Mouse (Mus musculus) forebrain, embryonic 11.5 days (tissue): ENCODE results near the gene Gm21833. TPM values are rescaled to one million over a fixed set of nuclear protein-coding genes. Genes with fewer than 3 reads are reported as not detected.
"Not testable (repeated sequence)": the region's sequence is repeated elsewhere in the genome, so short reads cannot be mapped to it uniquely, and the experiment has no call there.

ENCODE experiments used
- ATAC-seq: fragments of 200-750 bp; cut with Nextera tagmentation; replicated peaks from 2 replicates; pipeline ENCODE4 v1.8.0; 2017; ENCODE audit warnings: moderate TSS enrichment; ENCODE audit not compliant: low FRiP score
- DNase-seq: peaks from one replicate; pipeline ENCODE4 v3.0.0-alpha.2; 2017; ENCODE audit warnings: low spot score
- H3K27ac ChIP-seq: fragments of 300-500 bp; sonication (generic); 2 replicates; pipeline ENCODE4 v1.5.1; 2014; ENCODE audit warnings: low read depth, low read length
- H3K27me3 ChIP-seq: fragments of 300-500 bp; sonication (generic); 2 replicates; pipeline ENCODE4 v1.6.1; 2014; ENCODE audit warnings: mild to moderate bottlenecking, low read length, mixed read lengths; ENCODE audit not compliant: control insufficient read depth, insufficient read depth
- H3K36me3 ChIP-seq: fragments of 300-500 bp; sonication (generic); 2 replicates; pipeline ENCODE4 v1.6.1; 2014; ENCODE audit warnings: mild to moderate bottlenecking, low read length, moderate library complexity, mixed read lengths; ENCODE audit not compliant: control insufficient read depth, insufficient read depth
- H3K4me1 ChIP-seq: fragments of 300-500 bp; sonication (generic); replicated peaks from 2 replicates; pipeline ENCODE4 v1.6.1; 2014; ENCODE audit warnings: low read length, mixed read lengths; ENCODE audit not compliant: control insufficient read depth, insufficient read depth
- H3K4me2 ChIP-seq: fragments of 300-500 bp; sonication (generic); 2 replicates; pipeline ENCODE4 v1.6.1; 2014; ENCODE audit warnings: low read depth, mild to moderate bottlenecking, low read length, moderate library complexity, mixed read lengths; ENCODE audit not compliant: severe bottlenecking
- H3K4me3 ChIP-seq: fragments of 300-500 bp; sonication (generic); 2 replicates; pipeline ENCODE4 v1.5.1; 2014; ENCODE audit warnings: low read depth, low read length
- H3K9ac ChIP-seq: fragments of 300-500 bp; sonication (generic); 2 replicates; pipeline ENCODE4 v1.6.1; 2014; ENCODE audit warnings: low read length
- H3K9me3 ChIP-seq: fragments of 300-500 bp; sonication (generic); 2 replicates; pipeline ENCODE4 v1.6.1; 2016; ENCODE audit warnings: low read length, mixed read lengths; ENCODE audit not compliant: control insufficient read depth
- WGBS: fragments of 180-500 bp; shearing (Covaris S2); extraction: QIAGEN DNeasy Blood & Tissue Kit; methylation state at CpG from one replicate; pipeline ENCODE4 v1.1.7; 2014; 5-methylcytosine and 5-hydroxymethylcytosine counted together
- polyA plus RNA-seq: library from polyadenylated mRNA; unstranded; fragments of >200 nt; fragmentation: Nextera tagmentation; extraction: Ambion mirVana; gene quantifications from 2 replicates; pipeline ENCODE4 v1.2.1, GENCODE M21; 2014

Gm21833 gene
- polyA plus RNA-seq: not detected in 2 replicates

DNA sequence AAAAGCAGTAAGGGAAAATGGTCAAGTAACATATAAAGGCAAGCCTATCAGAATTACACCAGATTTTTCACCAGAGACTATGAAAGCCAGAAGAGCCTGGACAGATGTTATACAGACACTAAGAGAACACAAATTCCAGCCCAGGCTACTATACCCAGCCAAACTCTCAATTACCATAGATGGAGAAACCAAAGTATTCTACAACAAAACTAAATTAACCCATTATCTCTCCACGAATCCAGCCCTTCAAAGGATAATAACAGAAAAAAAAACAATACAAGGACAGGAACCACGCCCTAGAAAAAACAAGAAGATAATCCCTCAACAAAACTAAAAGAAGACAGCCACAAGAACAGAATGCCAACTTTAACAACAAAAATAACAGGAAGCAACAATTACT lies at the start of gene Gm21833:
Gm21833 (plus strand) TSS at position 301 of the 400 bp plus-strand sequence.
- H3K27me3 ChIP-seq, DNase-seq, H3K4me3 ChIP-seq, H3K4me2 ChIP-seq, H3K27ac ChIP-seq, H3K9ac ChIP-seq, ATAC-seq, H3K4me1 ChIP-seq, H3K9me3 ChIP-seq, H3K36me3 ChIP-seq: not testable (repeated sequence)
- WGBS: 86% methylated on average over 2 of the region's 2 CpGs

DNA sequence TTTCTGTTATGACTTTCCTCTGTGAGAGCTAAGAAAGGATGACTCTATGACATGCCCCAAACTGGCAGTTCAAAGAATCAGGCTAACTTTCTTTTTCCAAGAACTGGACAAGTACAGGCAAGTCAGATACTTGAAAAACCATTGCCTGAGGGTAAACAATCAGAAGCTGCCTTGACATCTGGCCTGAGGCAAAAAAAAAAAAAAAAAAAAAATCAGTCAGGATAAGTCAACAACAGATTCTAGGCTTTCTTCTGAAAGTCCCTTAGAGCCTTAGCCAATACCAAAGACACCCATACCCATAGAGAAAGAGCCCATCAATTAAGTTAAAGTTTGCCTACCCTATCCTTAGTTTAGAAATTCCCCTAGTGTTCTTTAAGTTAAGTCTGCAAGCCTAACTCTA lies 38.7 kb upstream of the Gm21833 start:
- no peaks in the 10 kb centered on the region for H3K4me1 ChIP-seq
- no peaks in the 10 kb centered on the region for H3K27me3 ChIP-seq
- ATAC-seq (no peak), DNase-seq (no peak)
- no peak overlapping the region for H3K4me2 ChIP-seq
- H3K9me3 ChIP-seq: no peaks in the 10 kb centered on the region
- no peak overlapping the region for H3K9ac ChIP-seq
- no peak overlapping the region for H3K27ac ChIP-seq
- no peaks in the 10 kb centered on the region for H3K36me3 ChIP-seq
- no peak overlapping the region for H3K4me3 ChIP-seq

DNA sequence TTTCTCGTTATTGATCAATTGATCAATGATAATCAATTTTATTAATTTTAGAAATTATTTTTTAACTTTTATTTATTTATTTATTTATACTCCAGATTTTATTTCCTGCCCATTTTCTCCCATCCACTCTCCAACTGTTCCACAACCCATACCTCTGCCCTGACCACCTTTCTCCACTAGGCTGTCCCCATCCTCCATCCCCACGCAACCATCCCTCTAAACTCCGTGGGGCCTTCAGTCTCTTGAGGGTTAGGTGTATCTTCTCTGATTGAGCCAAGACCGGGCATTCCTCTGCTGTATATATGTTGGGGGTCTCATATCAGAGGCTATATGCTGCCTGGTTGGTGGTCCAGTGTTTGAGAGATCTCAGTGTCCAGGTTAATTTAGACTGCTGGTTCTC lies 31.7 kb upstream of the Gm21833 start:
- H3K4me1 ChIP-seq: no peaks in the 10 kb centered on the region
- H3K4me2 ChIP-seq: no peak overlapping the region
- H3K4me3 ChIP-seq: no peak overlapping the region
- DNase-seq (no peak), ATAC-seq (0 out of 2 replicates have a peak, but pooled peaks have one; percentile 49)
- H3K36me3 ChIP-seq: no peaks in the 10 kb centered on the region
- no peaks in the 10 kb centered on the region for H3K9me3 ChIP-seq
- H3K27ac ChIP-seq: no peak overlapping the region
- no peaks in the 10 kb centered on the region for H3K27me3 ChIP-seq
- H3K9ac ChIP-seq: no peak overlapping the region
- WGBS: 88% methylated on average over 4 of the region's 4 CpGs

DNA sequence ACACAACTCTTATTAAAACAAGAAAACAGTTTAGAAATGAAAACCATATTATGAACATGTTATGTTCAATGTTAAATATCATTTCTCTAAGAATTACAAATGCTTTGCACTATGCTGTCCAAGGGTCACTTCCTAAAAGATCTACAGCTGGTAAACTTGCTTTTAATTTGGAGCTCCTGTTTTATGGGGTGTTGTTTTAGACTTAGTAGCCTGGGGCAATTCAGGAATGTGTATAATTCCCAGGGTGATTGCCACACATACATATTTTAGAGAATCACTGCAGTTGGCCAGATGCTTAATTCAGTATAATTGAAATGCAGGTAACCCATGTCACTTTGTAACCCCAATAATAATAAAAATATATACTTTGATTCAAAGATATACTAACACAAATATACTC lies 12.9 kb upstream of the Gm21833 start:
- no peaks in the 10 kb centered on the region for H3K36me3 ChIP-seq
- ATAC-seq: no peak

DNA sequence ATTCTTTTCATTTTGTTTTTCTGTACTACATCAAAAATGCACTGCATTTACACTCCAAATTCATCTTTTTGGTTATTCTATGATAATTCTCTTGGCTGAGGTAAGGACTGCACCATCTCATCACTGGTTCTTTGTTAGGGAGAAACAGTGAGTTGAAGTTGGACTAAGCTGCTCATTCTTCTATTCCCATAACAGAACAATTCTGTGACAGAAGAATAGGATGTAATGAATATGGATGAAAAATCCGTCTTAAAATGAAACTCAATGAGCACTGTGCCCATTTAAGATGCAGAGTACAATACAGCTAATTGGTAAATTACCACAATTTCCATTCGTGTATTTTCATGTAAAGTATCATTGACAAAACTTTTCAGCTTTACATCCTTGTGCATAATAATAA lies 11.6 kb upstream of the Gm21833 start:
- no peak overlapping the region for H3K9ac ChIP-seq
- DNase-seq (no peak), ATAC-seq (peak; percentile 7; the same call in 1 of the 2 replicates)
- no peaks in the 10 kb centered on the region for H3K36me3 ChIP-seq
- H3K4me3 ChIP-seq: no peak overlapping the region
- H3K4me1 ChIP-seq: no peaks in the 10 kb centered on the region
- WGBS: 61% methylated on average over 2 of the region's 2 CpGs
- H3K4me2 ChIP-seq: no peak overlapping the region
- no peak overlapping the region for H3K27ac ChIP-seq
- H3K9me3 ChIP-seq: no peaks in the 10 kb centered on the region
- H3K27me3 ChIP-seq: no peaks in the 10 kb centered on the region

More for the DNA sequence above, 12.9 kb upstream of the Gm21833 start:
- no peaks in the 10 kb centered on the region for H3K27me3 ChIP-seq
- H3K4me2 ChIP-seq: no peak overlapping the region
- no peak overlapping the region for H3K4me3 ChIP-seq
- H3K4me1 ChIP-seq: no peaks in the 10 kb centered on the region
- no peaks in the 10 kb centered on the region for H3K9me3 ChIP-seq
- H3K9ac ChIP-seq: no peak overlapping the region
- DNase-seq: no peak
- H3K27ac ChIP-seq: no peak overlapping the region

DNA sequence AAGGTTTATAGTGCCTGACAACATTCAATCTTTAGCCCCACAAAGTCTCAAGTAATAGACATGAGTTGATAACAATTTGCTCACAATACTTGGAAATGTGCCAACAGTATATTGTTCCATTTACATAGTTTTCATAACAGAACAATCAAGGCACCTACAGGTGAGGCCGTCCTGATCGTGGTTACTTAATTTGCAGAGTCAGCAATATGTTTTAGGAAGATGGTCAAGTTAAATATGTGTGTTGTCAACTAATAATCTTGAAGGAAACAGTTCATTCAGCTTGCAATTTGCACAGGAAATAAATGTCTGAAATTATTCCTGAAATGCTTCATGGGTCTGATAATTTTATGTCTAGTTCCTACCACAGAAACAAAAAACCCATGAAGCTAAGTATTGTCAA lies 27.6 kb downstream of the Gm21833 start:
- H3K9me3 ChIP-seq: no peaks in the 10 kb centered on the region
- H3K4me3 ChIP-seq: no peak overlapping the region
- no peaks in the 10 kb centered on the region for H3K4me1 ChIP-seq
- H3K27me3 ChIP-seq: no peaks in the 10 kb centered on the region
- DNase-seq (no peak), ATAC-seq (no peak)
- no peak overlapping the region for H3K9ac ChIP-seq
- H3K36me3 ChIP-seq: no peaks in the 10 kb centered on the region
- H3K4me2 ChIP-seq: no peak overlapping the region
- H3K27ac ChIP-seq: no peak overlapping the region
- 79% methylated on average over 2 of the region's 2 CpGs for WGBS

DNA sequence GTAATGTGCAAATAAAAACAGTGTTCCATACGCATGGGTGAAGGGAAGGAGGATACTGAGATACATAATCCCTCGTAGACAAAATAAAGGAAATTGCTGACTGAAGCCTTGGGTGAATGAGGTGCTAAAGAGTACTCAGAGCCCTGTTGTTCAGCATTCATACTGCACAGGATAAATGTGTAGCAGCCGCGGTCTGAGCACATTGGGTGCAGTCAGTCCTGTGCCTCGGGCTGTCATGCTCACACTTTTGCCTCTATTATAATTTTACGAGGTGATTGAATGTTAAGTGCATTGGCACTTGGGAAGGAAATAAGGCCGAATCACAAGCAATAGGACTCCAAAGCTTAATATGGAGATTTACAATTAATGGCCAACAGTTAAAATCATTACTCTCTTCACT lies 36.4 kb downstream of the Gm21833 start:
- no peak overlapping the region for H3K4me3 ChIP-seq
- ATAC-seq (no peak), DNase-seq (no peak)
- H3K27ac ChIP-seq: no peak overlapping the region
- no peaks in the 10 kb centered on the region for H3K9me3 ChIP-seq
- no peaks in the 10 kb centered on the region for H3K27me3 ChIP-seq
- H3K9ac ChIP-seq: no peak overlapping the region
- H3K36me3 ChIP-seq: no peaks in the 10 kb centered on the region
- H3K4me1 ChIP-seq: no peaks in the 10 kb centered on the region
- no peak overlapping the region for H3K4me2 ChIP-seq
- 83% methylated on average over 7 of the region's 7 CpGs for WGBS
